Mouse (Mus musculus) lung, postnatal 0 days (tissue): Measurements from ENCODE around the gene Il31ra.

Experiments
- CTCF ChIP-seq: IDR thresholded peaks from 2 replicates; pipeline ENCODE4 v1.5.1; 2016; ENCODE audit warnings: antibody characterized with exemption, mild to moderate bottlenecking
- EP300 ChIP-seq: IDR thresholded peaks from 2 replicates; pipeline ENCODE4 v1.6.1; 2016; ENCODE audit warnings: antibody characterized with exemption, mild to moderate bottlenecking, control low read depth

GRCm38 (mm10) chr13:112506766-112507165 lies 87.4 kb downstream of the Il31ra start:
- TF ChIP-seq CTCF (no peak), EP300 (no peak)
